Mouse (Mus musculus): ENCODE data around the gene Il27ra. TPM values are rescaled to one million over a fixed set of nuclear protein-coding genes. Genes with fewer than 3 reads are reported as not detected.

Gene Il27ra
- polyA plus RNA-seq, 2 experiments = 0.78 to 2.1 TPM

GRCm38 (mm10) chr8:84044900-84045299 lies 2.5 kb upstream of the Il27ra start, which contains the start of gene Rln3:
Rln3 (minus strand) TSS chr8:84045000.
- no peaks in the 10 kb centered on the region for H3K36me3 ChIP-seq (ENCODE audit: control insufficient read depth, insufficient read depth, low read length)
- no peak within 1 kb of the TSS for H3K4me3 ChIP-seq (replicated peaks; ENCODE audit: low read length)
- H3K4me2 ChIP-seq (replicated peaks; ENCODE audit: low read depth, low read length, severe bottlenecking) = no peak within 1 kb of the TSS
- peaks cover 48% of the 10 kb centered on the region for H3K27me3 ChIP-seq (ENCODE audit: control insufficient read depth, insufficient read depth, low read length)
- H3K9ac ChIP-seq (ENCODE audit: low read depth, low read length, severe bottlenecking) = no peak within 1 kb of the TSS; the same call in 1 of the 2 replicates
- no peak for TF ChIP-seq POLR2A (IDR thresholded peaks at IDR 0.05; ENCODE audit: borderline replicate concordance, extremely low read depth, insufficient read depth, insufficient read length)
- no peak for DNase-seq (ENCODE audit: low spot score)
- peaks cover 8% of the 10 kb centered on the region for H3K4me1 ChIP-seq (ENCODE audit: control insufficient read depth, insufficient read depth, low read length)
- no peak for ATAC-seq (ENCODE audit: low FRiP score, low read depth)
- no peaks in the 10 kb centered on the region for H3K9me3 ChIP-seq (ENCODE audit: control insufficient read depth, low read length)
- WGBS = 8% methylated on average over 9 of the region's 9 CpGs
- no peak within 1 kb of the TSS for H3K27ac ChIP-seq (replicated peaks; ENCODE audit: low read depth, low read length)

DNA sequence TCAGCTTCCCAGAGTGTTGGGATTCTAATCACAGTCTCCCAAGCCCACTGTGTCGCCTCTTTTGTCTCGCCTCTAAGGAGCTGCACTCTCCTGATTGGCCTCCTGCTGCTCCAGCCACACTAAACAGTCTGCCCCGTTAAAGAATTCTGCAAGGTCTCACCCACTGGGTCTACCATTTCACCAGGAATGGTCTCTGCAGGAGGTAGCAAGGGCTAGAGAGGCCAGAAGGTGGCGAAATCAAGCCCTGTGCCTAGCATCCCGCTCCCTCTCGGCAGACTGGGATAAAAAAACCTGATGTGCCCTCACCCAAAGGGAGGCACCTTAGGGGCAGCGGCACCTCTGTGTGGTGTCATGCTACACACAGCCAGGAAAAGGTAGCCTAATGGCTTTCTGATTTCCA lies 1.7 kb upstream of the Il27ra start:
- Histone ChIP-seq H3K27ac (replicated peaks; ENCODE audit: low read depth, low read length) (no peak overlapping the region), H3K4me3 (replicated peaks; ENCODE audit: low read length) (no peak overlapping the region), H3K27me3 (ENCODE audit: control insufficient read depth, insufficient read depth, low read length) (peaks cover 48% of the 10 kb centered on the region), H3K9me3 (ENCODE audit: control insufficient read depth, low read length) (no peaks in the 10 kb centered on the region), H3K4me2 (replicated peaks; ENCODE audit: low read depth, low read length, severe bottlenecking) (no peak overlapping the region), H3K4me1 (ENCODE audit: control insufficient read depth, insufficient read depth, low read length) (peaks cover 8% of the 10 kb centered on the region), H3K9ac (ENCODE audit: low read depth, low read length, severe bottlenecking) (no peak overlapping the region), H3K36me3 (ENCODE audit: control insufficient read depth, insufficient read depth, low read length) (no peaks in the 10 kb centered on the region)
- TF ChIP-seq POLR2A (IDR thresholded peaks at IDR 0.05; ENCODE audit: borderline replicate concordance, extremely low read depth, insufficient read depth, insufficient read length) = no peak
- 5% methylated on average over 7 of the region's 7 CpGs for WGBS
- no peak for ATAC-seq (ENCODE audit: low FRiP score, low read depth)
- no peak for DNase-seq (ENCODE audit: low spot score)

- TF ChIP-seq POLR2A (IDR thresholded peaks at IDR 0.05; ENCODE audit: borderline replicate concordance, extremely low read depth, insufficient read depth, insufficient read length) = no peak
- 25% methylated on average over 12 of the region's 12 CpGs for WGBS
- no peaks in the 10 kb centered on the region for H3K36me3 ChIP-seq (ENCODE audit: control insufficient read depth, insufficient read depth, low read length)
- H3K4me2 ChIP-seq (replicated peaks; ENCODE audit: low read depth, low read length, severe bottlenecking) = peak overlapping the region; percentile 54; the same call in 1 of the 2 replicates
- no peak overlapping the region for H3K27ac ChIP-seq (replicated peaks; ENCODE audit: low read depth, low read length)
- H3K4me1 ChIP-seq (ENCODE audit: control insufficient read depth, insufficient read depth, low read length) = peaks cover 8% of the 10 kb centered on the region
- H3K4me3 ChIP-seq (replicated peaks; ENCODE audit: low read length) = no peak overlapping the region
- no peak for ATAC-seq (ENCODE audit: low FRiP score, low read depth)
- peaks cover 48% of the 10 kb centered on the region for H3K27me3 ChIP-seq (ENCODE audit: control insufficient read depth, insufficient read depth, low read length)
- H3K9me3 ChIP-seq (ENCODE audit: control insufficient read depth, low read length) = no peaks in the 10 kb centered on the region
- DNase-seq (ENCODE audit: low spot score) = no peak
- no peak overlapping the region for H3K9ac ChIP-seq (ENCODE audit: low read depth, low read length, severe bottlenecking)
Observed at GRCm38 (mm10) chr8:84042948-84043342, 556 bp upstream of the Il27ra start.

DNA sequence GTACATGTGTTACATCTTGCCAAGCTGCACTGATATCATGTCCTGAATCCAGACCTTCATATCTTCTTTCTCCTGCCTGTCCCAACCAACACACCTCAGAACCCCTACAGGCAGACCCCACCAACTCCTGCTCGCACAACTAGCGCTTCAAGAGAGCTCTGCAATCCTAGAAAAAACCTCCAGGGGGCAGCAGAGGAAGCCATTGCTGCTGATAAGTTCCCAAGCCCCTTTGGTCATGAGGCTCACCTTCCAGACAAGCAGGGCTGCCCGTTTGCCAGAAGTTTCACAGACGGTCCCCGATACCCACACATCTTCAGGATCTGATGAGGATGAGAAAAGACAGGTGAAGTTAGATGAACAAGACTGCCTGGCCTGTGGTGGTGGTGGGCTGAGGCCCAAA lies 3.3 kb downstream of the Il27ra start:
- no peaks in the 10 kb centered on the region for H3K9me3 ChIP-seq (ENCODE audit: control insufficient read depth, low read length)
- peak; percentile 31; the same call in 1 of the 2 replicates for ATAC-seq (ENCODE audit: low FRiP score, low read depth)
- no peaks in the 10 kb centered on the region for H3K36me3 ChIP-seq (ENCODE audit: control insufficient read depth, insufficient read depth, low read length)
- H3K27me3 ChIP-seq (ENCODE audit: control insufficient read depth, insufficient read depth, low read length) = peaks cover 33% of the 10 kb centered on the region
- 5% methylated on average over 5 of the region's 5 CpGs for WGBS
- H3K4me3 ChIP-seq (replicated peaks; ENCODE audit: low read length) = no peak overlapping the region
- no peak overlapping the region for H3K9ac ChIP-seq (ENCODE audit: low read depth, low read length, severe bottlenecking)
- no peak for TF ChIP-seq POLR2A (IDR thresholded peaks at IDR 0.05; ENCODE audit: borderline replicate concordance, extremely low read depth, insufficient read depth, insufficient read length)
- peak; percentile 93 for DNase-seq (ENCODE audit: low spot score)
- H3K4me1 ChIP-seq (ENCODE audit: control insufficient read depth, insufficient read depth, low read length) = peaks cover 8% of the 10 kb centered on the region; the same call in 1 of the 2 replicates
- H3K4me2 ChIP-seq (replicated peaks; ENCODE audit: low read depth, low read length, severe bottlenecking) = no peak overlapping the region
- no peak overlapping the region for H3K27ac ChIP-seq (replicated peaks; ENCODE audit: low read depth, low read length)

DNA sequence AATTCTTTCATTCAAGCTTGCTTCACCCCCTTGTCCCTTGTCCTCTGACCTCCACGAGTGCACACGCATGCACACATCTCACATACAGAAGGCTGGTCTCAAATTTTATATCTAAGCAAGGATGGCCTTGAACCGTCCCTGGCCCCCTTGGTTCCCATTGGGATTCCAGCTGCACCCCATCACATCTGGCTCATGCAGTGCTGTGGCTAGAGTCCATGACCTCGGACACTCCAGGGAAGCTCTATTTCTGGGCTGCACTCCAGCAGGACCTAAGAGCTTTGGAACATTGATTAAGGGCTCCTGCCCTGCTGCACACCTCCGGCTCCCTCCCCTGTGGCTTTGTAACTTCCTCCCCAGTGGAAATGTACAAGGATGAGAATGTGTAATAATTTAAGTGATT lies 4.4 kb downstream of the Il27ra start:
- H3K9me3 ChIP-seq (ENCODE audit: control insufficient read depth, low read length) = no peaks in the 10 kb centered on the region
- no peak overlapping the region for H3K4me3 ChIP-seq (replicated peaks; ENCODE audit: low read length)
- DNase-seq (ENCODE audit: low spot score) (no peak), ATAC-seq (ENCODE audit: low FRiP score, low read depth) (no peak)
- peaks cover 8% of the 10 kb centered on the region; the same call in 1 of the 2 replicates for H3K4me1 ChIP-seq (ENCODE audit: control insufficient read depth, insufficient read depth, low read length)
- peaks cover 23% of the 10 kb centered on the region for H3K27me3 ChIP-seq (ENCODE audit: control insufficient read depth, insufficient read depth, low read length)
- no peak for TF ChIP-seq POLR2A (IDR thresholded peaks at IDR 0.05; ENCODE audit: borderline replicate concordance, extremely low read depth, insufficient read depth, insufficient read length)
- H3K4me2 ChIP-seq (replicated peaks; ENCODE audit: low read depth, low read length, severe bottlenecking) = no peak overlapping the region
- H3K27ac ChIP-seq (replicated peaks; ENCODE audit: low read depth, low read length) = no peak overlapping the region
- WGBS = 67% methylated on average over 5 of the region's 5 CpGs
- no peak overlapping the region for H3K9ac ChIP-seq (ENCODE audit: low read depth, low read length, severe bottlenecking)
- no peaks in the 10 kb centered on the region for H3K36me3 ChIP-seq (ENCODE audit: control insufficient read depth, insufficient read depth, low read length)

DNA sequence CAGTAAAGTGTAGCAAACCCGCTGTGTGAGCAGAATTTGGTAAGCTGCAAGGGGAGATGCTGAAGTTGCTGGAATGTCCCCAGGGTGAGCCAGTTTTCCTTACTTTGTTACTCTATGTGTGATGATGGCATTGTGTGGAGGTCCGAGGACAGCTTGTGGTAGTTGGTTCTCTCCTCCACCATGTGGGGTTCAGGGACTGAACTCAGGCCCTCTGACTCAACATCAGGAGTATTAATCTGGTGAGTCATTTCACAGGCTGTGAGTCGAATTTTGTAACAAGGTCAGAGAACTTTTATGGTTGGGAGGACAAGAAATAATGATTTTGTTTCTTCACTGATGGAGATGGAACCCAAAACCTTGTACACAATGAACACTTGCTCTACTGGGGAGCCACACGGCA lies 9.6 kb downstream of the Il27ra start:
- WGBS = 68% methylated on average over 4 of the region's 4 CpGs

More for the DNA sequence above, 9.6 kb downstream of the Il27ra start:
- H3K9ac ChIP-seq (ENCODE audit: low read depth, low read length, severe bottlenecking) = no peak overlapping the region
- DNase-seq (ENCODE audit: low spot score) (no peak), ATAC-seq (ENCODE audit: low FRiP score, low read depth) (no peak)
- no peak overlapping the region for H3K4me2 ChIP-seq (replicated peaks; ENCODE audit: low read depth, low read length, severe bottlenecking)
- H3K27ac ChIP-seq (replicated peaks; ENCODE audit: low read depth, low read length) = no peak overlapping the region
- TF ChIP-seq POLR2A (IDR thresholded peaks at IDR 0.05; ENCODE audit: borderline replicate concordance, extremely low read depth, insufficient read depth, insufficient read length) = no peak
- H3K9me3 ChIP-seq (ENCODE audit: control insufficient read depth, low read length) = no peaks in the 10 kb centered on the region
- H3K27me3 ChIP-seq (ENCODE audit: control insufficient read depth, insufficient read depth, low read length) = 0 out of 2 replicates have a peak, but pooled peaks cover 3% of the 10 kb centered on the region
- H3K4me3 ChIP-seq (replicated peaks; ENCODE audit: low read length) = no peak overlapping the region
- H3K36me3 ChIP-seq (ENCODE audit: control insufficient read depth, insufficient read depth, low read length) = no peaks in the 10 kb centered on the region
- no peaks in the 10 kb centered on the region for H3K4me1 ChIP-seq (ENCODE audit: control insufficient read depth, insufficient read depth, low read length)

Measured in limb, embryonic 14.5 days (tissue).